Mouse (Mus musculus) heart, adult 2 months (tissue): ENCODE results near the gene Rnaseh2b. TPM values are rescaled to one million over a fixed set of nuclear protein-coding genes. Genes with fewer than 3 reads are reported as not detected.

Experiments used
- DNase-seq, 2 experiments: peaks; one replicate each; pipeline ENCODE4 v3.0.0; 2021
- H3K27ac ChIP-seq: fragments of 200-600 bp; 2 replicates; pipeline ENCODE4 v1.8.1; 2022
- H3K27me3 ChIP-seq: fragments of 200-500 bp; 2 replicates; pipeline ENCODE4 v1.6.1; 2012; ENCODE audit warnings: mild to moderate bottlenecking, low read length, inconsistent platforms, mixed read lengths; ENCODE audit not compliant: control insufficient read depth, insufficient read depth
- H3K36me3 ChIP-seq: fragments of 200-500 bp; 2 replicates; pipeline ENCODE4 v1.6.1; 2012; ENCODE audit warnings: low read length, inconsistent platforms; ENCODE audit not compliant: control insufficient read depth, insufficient read depth
- H3K4me1 ChIP-seq: fragments of 200-500 bp; 2 replicates; pipeline ENCODE4 v1.6.1; 2011; ENCODE audit warnings: low read length; ENCODE audit not compliant: control insufficient read depth, insufficient read depth
- H3K4me3 ChIP-seq: fragments of 200-600 bp; 2 replicates; pipeline ENCODE4 v1.8.1; 2022
- H3K79me2 ChIP-seq: fragments of 200-500 bp; replicated peaks from 2 replicates; pipeline ENCODE4 v1.6.1; 2012; ENCODE audit warnings: mild to moderate bottlenecking, inconsistent platforms, low read length, moderate library complexity, mixed read lengths; ENCODE audit not compliant: control insufficient read depth, insufficient read depth
- H3K9ac ChIP-seq: fragments of 200-500 bp; 2 replicates; pipeline ENCODE4 v1.6.1; 2012; ENCODE audit warnings: low read depth, mild to moderate bottlenecking, control low read depth, inconsistent platforms, low read length, mixed read lengths
- CTCF ChIP-seq: fragments of 200-600 bp; IDR thresholded peaks from 2 replicates; pipeline ENCODE4 v1.8.1; 2022; ENCODE audit warnings: antibody characterized with exemption, mild to moderate bottlenecking, moderate library complexity
- EP300 ChIP-seq: fragments of 200-500 bp; IDR thresholded peaks from 2 replicates; pipeline ENCODE4 v1.6.1; 2011; ENCODE audit warnings: low read depth, low read length, control low read depth; ENCODE audit not compliant: insufficient read depth
- POLR2A ChIP-seq: fragments of 200-500 bp; IDR thresholded peaks from 2 replicates; pipeline ENCODE4 v1.6.1; 2011; ENCODE audit warnings: mild to moderate bottlenecking, low read depth, low read length, control low read depth; ENCODE audit not compliant: insufficient read depth
- WGBS: fragments of 180-500 bp; shearing (Covaris S2); methylation state at CpG from one replicate; pipeline ENCODE4 v1.1.7; 2018; 5-methylcytosine and 5-hydroxymethylcytosine counted together
- intact Hi-C: fragments of 180-260 bp; cut with DNase I; formaldehyde crosslinking; loops from one replicate; pipeline ENCODE4 v1.15.1; 2025
- polyA plus RNA-seq: library from polyadenylated mRNA; depleted of rRNA; stranded (reverse); fragments of >200 nt; gene quantifications from 2 replicates; pipeline ENCODE4 v1.2.3, GENCODE M21; 2012
- total RNA-seq, 2 experiments: library from RNA; stranded (reverse); gene quantifications; 2 replicates each; pipeline ENCODE4 v1.2.3; 2021

Gene Rnaseh2b
- total and polyA plus RNA-seq, 3 experiments: 3.3 to 9.8 (median 9.3) TPM

GRCm38 (mm10) chr14:62323457-62323856, 31.1 kb downstream of the Rnaseh2b start:
- 87% methylated on average over 5 of the region's 5 CpGs for WGBS
- H3K9ac ChIP-seq: no peak overlapping the region
- no peaks in the 10 kb centered on the region for H3K36me3 ChIP-seq
- no peak for DNase-seq
- TF ChIP-seq CTCF: no peak
- TF ChIP-seq EP300: no peak
- no peak for TF ChIP-seq POLR2A
- no peak overlapping the region for H3K27ac ChIP-seq
- no peaks in the 10 kb centered on the region for H3K79me2 ChIP-seq
- intact Hi-C loops: no loop called here
- H3K4me1 ChIP-seq: no peaks in the 10 kb centered on the region
- H3K4me3 ChIP-seq: no peak overlapping the region
- no peaks in the 10 kb centered on the region for H3K27me3 ChIP-seq

GRCm38 (mm10) chr14:62324943-62325342, 32.6 kb downstream of the Rnaseh2b start:
- Histone ChIP-seq H3K27me3 (no peaks in the 10 kb centered on the region), H3K79me2 (no peaks in the 10 kb centered on the region), H3K9ac (no peak overlapping the region), H3K4me3 (no peak overlapping the region), H3K4me1 (no peaks in the 10 kb centered on the region), H3K27ac (no peak overlapping the region), H3K36me3 (no peaks in the 10 kb centered on the region)
- no peak for DNase-seq
- TF ChIP-seq CTCF: no peak
- TF ChIP-seq EP300: no peak
- TF ChIP-seq POLR2A: no peak
- intact Hi-C loops: no loop called here
- WGBS: 89% methylated on average over 5 of the region's 5 CpGs

GRCm38 (mm10) chr14:62326026-62326425, 33.6 kb downstream of the Rnaseh2b start:
- DNase-seq: no peak
- Histone ChIP-seq H3K36me3 (no peaks in the 10 kb centered on the region), H3K9ac (no peak overlapping the region), H3K27me3 (no peaks in the 10 kb centered on the region), H3K79me2 (no peaks in the 10 kb centered on the region), H3K4me3 (no peak overlapping the region), H3K4me1 (no peaks in the 10 kb centered on the region), H3K27ac (no peak overlapping the region)
- no peak for TF ChIP-seq EP300
- no peak for TF ChIP-seq CTCF
- TF ChIP-seq POLR2A: no peak
- intact Hi-C loops: no loop called here
- WGBS: 78% methylated on average over 3 of the region's 3 CpGs

DNA sequence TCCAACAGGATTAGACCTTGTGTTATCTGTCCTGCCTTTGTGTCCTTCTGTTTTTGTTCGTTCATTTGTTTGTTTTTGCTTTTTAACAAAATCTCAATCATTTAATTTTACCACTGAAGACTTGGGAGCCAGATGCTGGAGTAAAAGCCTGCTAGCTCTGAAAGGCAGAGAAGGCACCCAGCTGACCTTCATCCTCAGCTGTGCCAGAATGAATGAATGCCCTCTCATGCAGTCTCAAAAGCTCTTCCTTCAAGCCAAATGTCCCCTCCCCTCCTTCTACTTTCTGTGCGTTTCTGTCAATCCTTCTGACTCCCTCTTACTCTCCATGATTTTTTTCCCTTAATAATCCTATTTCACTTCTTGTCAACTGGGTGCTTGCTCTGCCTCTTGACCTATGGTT, 34.8 kb downstream of the Rnaseh2b start:
- no peaks in the 10 kb centered on the region for H3K4me1 ChIP-seq
- no peaks in the 10 kb centered on the region for H3K27me3 ChIP-seq
- no peak overlapping the region for H3K27ac ChIP-seq
- no peak overlapping the region for H3K4me3 ChIP-seq
- TF ChIP-seq POLR2A (no peak), CTCF (no peak), EP300 (no peak)
- H3K9ac ChIP-seq: no peak overlapping the region
- no peaks in the 10 kb centered on the region for H3K36me3 ChIP-seq
- DNase-seq: no peak
- 30% methylated on average over 2 of the region's 2 CpGs for WGBS
- intact Hi-C loops: no loop called here
- H3K79me2 ChIP-seq: no peaks in the 10 kb centered on the region

DNA sequence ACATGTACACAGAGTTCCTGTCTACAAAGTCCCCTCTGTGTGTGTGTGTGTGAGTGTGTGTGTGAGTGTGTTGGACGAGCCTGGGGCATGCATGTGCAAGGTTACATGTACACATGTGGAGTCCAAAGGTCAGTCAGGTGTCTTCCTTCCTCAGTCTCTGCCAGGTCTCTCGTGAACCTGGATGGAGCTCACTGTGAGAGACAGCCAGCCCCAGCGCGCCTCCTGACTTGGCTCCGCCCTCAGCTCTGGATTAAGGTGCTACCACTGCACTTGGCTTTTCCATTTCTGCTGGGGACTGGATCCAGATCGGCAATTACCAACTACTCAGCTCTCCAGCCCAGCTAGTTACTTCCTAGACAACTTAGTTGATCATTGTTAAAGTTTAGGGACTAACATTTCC, 36.2 kb downstream of the Rnaseh2b start:
- 58% methylated on average over 6 of the region's 6 CpGs for WGBS
- Histone ChIP-seq H3K36me3 (no peaks in the 10 kb centered on the region), H3K9ac (no peak overlapping the region), H3K4me3 (no peak overlapping the region), H3K27me3 (no peaks in the 10 kb centered on the region), H3K79me2 (no peaks in the 10 kb centered on the region), H3K27ac (no peak overlapping the region), H3K4me1 (0 out of 2 replicates have a peak, but pooled peaks cover 1% of the 10 kb centered on the region)
- DNase-seq: no peak
- TF ChIP-seq EP300 (no peak), POLR2A (no peak), CTCF (no peak)
- intact Hi-C loops: no loop called here

GRCm38 (mm10) chr14:62329631-62330030, 37.2 kb downstream of the Rnaseh2b start:
- 0 out of 2 replicates have a peak, but pooled peaks cover 1% of the 10 kb centered on the region for H3K4me1 ChIP-seq
- intact Hi-C loops: loop anchor here (10.0 kb wide), 1 partner anchor 645 kb away; no protein-coding TSS in a partner anchor
- no peaks in the 10 kb centered on the region for H3K79me2 ChIP-seq
- H3K27ac ChIP-seq: no peak overlapping the region
- DNase-seq: no peak
- TF ChIP-seq CTCF (no peak), EP300 (no peak), POLR2A (no peak)
- 83% methylated on average over 3 of the region's 3 CpGs for WGBS
- H3K4me3 ChIP-seq: no peak overlapping the region
- H3K27me3 ChIP-seq: no peaks in the 10 kb centered on the region
- H3K9ac ChIP-seq: no peak overlapping the region
- no peaks in the 10 kb centered on the region for H3K36me3 ChIP-seq

DNA sequence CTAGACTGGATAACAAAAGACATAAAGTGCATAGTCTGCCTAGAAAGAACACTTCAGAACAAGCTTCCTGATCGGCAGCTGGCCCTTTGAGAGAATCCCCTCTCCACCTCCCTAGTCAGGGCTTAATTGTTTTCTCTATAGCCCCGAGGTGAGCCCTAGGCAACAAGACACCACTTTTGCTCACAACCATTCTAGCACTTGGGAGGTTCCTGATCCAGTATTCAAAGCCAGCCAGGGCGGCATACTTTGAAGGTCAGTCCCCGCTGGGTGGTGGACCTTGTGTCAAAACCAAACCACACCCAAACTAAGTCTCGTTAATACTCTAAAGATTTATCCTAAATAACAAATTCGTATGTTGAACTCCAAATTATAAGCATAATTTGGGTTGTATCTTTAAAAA, 39.1 kb downstream of the Rnaseh2b start:
- Histone ChIP-seq H3K27ac (no peak overlapping the region), H3K79me2 (no peaks in the 10 kb centered on the region), H3K9ac (no peak overlapping the region), H3K36me3 (no peaks in the 10 kb centered on the region), H3K4me3 (peak overlapping the region; percentile 78), H3K27me3 (no peaks in the 10 kb centered on the region), H3K4me1 (0 out of 2 replicates have a peak, but pooled peaks cover 1% of the 10 kb centered on the region)
- intact Hi-C loops: loop anchor here (10.0 kb wide), 1 partner anchor 647 kb away; no protein-coding TSS in a partner anchor
- DNase-seq: no peak
- TF ChIP-seq POLR2A (no peak), CTCF (no peak), EP300 (no peak)
- WGBS: 13% methylated on average over 6 of the region's 6 CpGs
